Mouse (Mus musculus): ENCODE results near the gene Nmbr. TPM values are rescaled to one million over a fixed set of nuclear protein-coding genes. Genes with fewer than 3 reads are reported as not detected.

Gene Nmbr
- not detected for polyA plus RNA-seq (2017; shearing (Covaris generic))

GRCm38 (mm10) chr10:14705072-14706066 lies at the start of gene Nmbr, which contains the start of gene Vta1:
Nmbr (plus strand) TSS chr10:14705591.
Vta1 (minus strand) TSS chr10:14705560.

GRCm38 (mm10) chr10:14718114-14718513 lies 12.7 kb downstream of the Nmbr start, which contains the start of gene Gje1:
Gje1 (minus strand) TSS chr10:14718214.

Other genes with a start within 250 kb of the Nmbr start
- gene Adgrg6, start 159.9 kb upstream of the Nmbr start, polyA plus RNA-seq (2017; shearing (Covaris generic)): 0.10 TPM
- gene Vta1, start within 50 bp of the Nmbr start, polyA plus RNA-seq (2017; shearing (Covaris generic)): 101 TPM
- gene Gje1, start 12.6 kb downstream of the Nmbr start, polyA plus RNA-seq (2017; shearing (Covaris generic)): not detected